Mouse (Mus musculus): Measurements from ENCODE around the gene Rasgrp4.
A peak's percentile ranks its signal among the peaks of the same experiment; 100 is the strongest.
"Not testable (repeated sequence)": the region's sequence is repeated elsewhere in the genome, so short reads cannot be mapped to it uniquely, and the experiment has no call there.

The Rasgrp4 gene

GRCm38 (mm10) chr7:29180077-29180853 lies 45.6 kb downstream of the Rasgrp4 start, which contains the start of gene Psmd8:
TSS of gene Psmd8 (minus strand) at chr7:29180701.
- DNase-seq: peak; percentile 96 to 98

- DNase-seq: no peak
These were observed 46.2 kb downstream of the Rasgrp4 start for GRCm38 (mm10) chr7:29180854-29181236.

- not testable (repeated sequence) for DNase-seq
These were observed 46.7 kb downstream of the Rasgrp4 start for GRCm38 (mm10) chr7:29181323-29181722.

GRCm38 (mm10) chr7:29194230-29194629 lies 59.6 kb downstream of the Rasgrp4 start:
- DNase-seq: not testable (repeated sequence)

- no peak for DNase-seq
These were observed 67.9 kb downstream of the Rasgrp4 start for GRCm38 (mm10) chr7:29202577-29202976.
